Mouse (Mus musculus) lung, adult 2 months (tissue): ENCODE data around the gene Adam6b.

Experiments
- CTCF ChIP-seq: fragments of 200-500 bp; IDR thresholded peaks from 2 replicates; pipeline ENCODE4 v1.5.1; 2011; ENCODE audit warnings: mild to moderate bottlenecking, low read length, control low read depth; ENCODE audit not compliant: insufficient read depth
- POLR2A ChIP-seq: fragments of 200-500 bp; IDR thresholded peaks from 2 replicates; pipeline ENCODE4 v1.6.1; 2011; ENCODE audit warnings: low read depth, mild to moderate bottlenecking, control low read depth, low read length, borderline replicate concordance; ENCODE audit errors: extremely low read depth

- TF ChIP-seq POLR2A: no peak
- TF ChIP-seq CTCF: no peak
These were observed 43.2 kb upstream of the Adam6b start for GRCm38 (mm10) chr12:113446061-113446460.
